Mouse (Mus musculus): Measurements from ENCODE around the gene Socs3.
A peak's percentile ranks its signal among the peaks of the same experiment; 100 is the strongest.

Gene Socs3

GRCm38 (mm10) chr11:117954819-117955218, 15.0 kb downstream of the Socs3 start:
- no peak for DNase-seq (ENCODE audit: low spot score)

DNA sequence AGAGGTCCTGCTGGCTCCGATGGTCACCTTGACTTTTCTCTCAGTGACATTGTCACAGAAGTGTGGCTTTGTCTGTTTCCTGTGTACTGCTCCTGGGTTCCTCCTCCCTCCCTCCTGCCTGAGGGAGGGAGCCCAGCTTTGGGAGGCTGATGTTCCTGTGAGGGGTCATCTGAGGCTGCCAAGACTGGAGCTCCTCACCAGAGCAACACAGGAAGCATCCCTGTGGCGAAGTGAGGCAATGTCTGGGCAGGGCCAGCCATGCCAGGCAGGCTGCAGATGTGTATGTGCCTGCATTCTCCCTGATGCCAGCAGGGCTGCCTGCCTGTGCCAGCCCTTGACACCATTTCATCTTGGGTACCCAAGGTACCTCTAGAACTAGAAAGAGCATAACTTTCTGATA, 15.8 kb downstream of the Socs3 start:
- no peak for DNase-seq (ENCODE audit: low spot score)

DNA sequence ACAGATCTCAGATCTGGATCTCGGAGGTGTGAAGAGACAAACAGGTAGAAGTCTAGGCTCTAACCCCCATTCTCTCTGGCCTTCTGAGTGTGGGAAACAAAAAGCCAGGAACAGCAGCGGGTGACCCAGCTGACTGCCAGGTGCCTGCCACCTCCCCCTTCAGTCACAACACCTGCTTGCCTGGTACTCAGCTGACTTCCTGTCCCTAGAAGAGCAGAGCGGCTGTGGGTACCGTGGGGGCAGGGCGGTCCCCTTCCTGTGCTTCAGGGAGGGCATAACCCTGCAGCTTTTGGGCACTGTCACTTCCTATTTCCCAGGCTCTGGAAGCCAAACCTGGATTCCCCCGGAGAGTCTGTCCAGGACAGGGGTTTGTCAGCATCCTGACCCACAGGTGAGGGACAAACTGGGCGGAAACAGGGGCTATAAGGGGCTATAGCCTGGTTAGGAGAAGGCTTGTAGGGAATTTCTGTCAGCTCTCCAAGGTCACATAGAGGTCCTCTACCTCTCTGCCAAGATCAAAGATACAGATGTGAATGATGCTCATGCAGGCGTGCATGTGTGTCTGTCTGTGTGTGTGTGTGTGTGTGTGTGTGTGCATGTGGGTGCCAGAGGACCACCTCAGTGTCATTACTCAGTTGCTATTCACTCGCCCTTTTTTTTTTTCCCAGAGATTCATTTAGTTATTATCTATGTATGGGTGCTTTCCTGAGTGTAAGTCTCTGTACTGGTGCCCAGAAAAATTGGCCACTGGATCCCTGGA, 17.5 kb downstream of the Socs3 start:
- no peak for DNase-seq (ENCODE audit: low spot score)

DNA sequence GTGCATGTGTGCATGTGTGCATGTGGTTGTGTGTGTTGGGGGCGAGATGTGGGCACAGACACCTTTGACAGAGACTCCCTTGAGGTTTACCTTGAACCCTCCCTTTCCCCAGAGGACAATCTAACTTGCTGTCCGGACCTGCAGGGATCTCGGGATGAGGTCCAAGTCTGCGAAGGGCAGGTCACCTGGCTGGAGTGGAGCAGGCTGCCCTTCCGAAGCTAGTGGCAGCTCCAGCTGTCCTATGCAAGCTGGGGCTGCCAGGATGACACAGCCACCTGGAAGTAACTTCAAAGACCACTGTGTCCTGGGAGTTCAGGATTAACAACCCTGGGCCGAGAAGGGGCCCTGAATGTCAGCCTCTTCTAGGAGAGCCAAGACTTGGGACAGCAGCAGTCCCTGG, 18.5 kb downstream of the Socs3 start:
- DNase-seq (ENCODE audit: low spot score) = no peak

DNA sequence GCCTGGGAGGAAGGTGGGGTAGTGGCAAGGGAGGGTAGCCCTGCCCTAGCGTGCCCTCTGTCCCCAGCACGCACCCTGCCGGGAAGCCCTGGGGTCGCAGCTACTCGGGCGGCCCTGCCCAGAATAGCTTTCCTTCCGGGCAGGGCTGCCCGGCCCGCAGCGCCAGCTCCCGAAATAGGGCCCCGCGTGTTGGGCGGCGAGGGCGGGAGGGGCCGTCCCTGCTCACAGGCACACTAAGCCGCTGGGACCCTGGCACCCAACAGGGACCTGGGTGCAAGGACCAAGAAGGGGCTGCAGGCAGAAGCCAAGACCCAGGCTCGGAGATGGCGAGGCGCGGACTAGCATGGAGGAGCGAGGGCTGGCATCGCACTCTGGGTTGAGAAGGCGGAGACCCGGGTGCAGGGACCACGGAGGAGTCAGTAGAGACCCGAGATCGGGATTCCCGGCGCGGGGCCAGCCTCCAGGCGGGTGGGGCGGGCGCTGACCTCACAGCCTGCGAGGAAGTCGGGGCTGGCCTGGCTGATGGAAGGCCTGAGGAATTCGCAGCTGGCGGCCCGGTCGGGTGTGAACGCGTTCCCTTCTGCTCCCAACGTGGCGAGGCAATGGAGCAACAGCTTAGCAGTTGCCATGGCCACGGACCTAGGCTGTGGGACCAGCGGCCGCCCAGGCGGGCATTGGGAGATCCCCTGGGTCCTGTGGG, 20.3 kb downstream of the Socs3 start:
- peak; percentile 88 for DNase-seq (ENCODE audit: low spot score)

DNA sequence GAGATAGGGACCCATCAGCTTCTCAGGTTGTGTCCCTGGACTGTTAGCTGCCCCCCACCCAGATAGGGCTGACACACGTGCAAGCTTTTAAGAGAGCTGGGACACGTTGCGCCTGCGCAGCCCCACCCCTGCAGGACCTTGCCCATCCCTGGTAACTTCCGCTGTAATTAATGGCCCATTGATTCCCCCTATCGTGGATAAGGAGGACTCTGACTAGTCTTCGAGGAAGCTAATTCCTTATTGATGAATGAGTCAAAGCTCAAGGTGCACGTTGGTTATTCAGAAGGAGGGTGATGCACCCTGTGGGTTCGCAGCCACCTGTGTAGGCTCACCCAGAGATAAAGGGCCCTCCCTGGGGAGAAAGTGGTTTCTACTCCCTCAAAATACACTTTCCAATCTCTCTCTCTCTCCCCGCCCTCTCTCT, 22.8 kb downstream of the Socs3 start:
- no peak for DNase-seq (ENCODE audit: low spot score)

DNA sequence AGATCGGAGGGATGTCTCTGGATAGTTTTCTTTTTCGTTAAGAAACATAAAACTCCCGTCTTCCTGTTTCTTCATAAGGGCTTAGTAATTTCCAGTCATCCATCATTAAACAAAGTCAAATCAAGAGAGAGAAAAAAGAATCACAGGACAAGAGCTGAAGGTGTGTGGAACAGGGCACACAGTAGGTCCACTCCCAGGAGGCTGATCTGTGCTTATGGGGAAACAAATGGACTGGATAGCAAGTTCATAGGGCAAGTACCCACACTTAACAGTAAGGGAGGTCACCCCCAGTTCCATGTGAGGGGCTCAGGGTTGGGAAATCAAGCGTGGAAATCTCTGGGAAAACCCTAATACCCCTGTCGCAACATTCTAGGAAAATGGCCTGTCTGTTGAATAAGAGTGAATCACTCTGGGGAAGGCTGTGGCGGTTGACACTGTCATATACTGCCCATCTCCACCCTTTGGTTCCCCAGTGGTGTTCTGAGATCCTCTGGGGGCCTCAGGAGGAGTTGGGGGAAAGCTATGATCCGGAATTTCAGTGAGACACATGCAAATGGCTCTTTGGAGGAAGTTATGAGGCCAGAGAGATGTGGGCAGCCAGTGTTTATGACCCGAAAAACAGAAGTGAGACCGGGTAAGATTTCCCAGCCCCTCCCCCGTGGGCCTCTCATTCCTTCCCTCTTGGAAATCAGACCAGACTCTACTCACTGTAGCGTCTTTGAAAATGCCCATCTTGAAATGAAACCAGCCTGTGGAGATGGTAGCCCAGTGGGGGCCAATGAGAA, 23.5 kb downstream of the Socs3 start:
- DNase-seq (ENCODE audit: low spot score) = no peak

DNA sequence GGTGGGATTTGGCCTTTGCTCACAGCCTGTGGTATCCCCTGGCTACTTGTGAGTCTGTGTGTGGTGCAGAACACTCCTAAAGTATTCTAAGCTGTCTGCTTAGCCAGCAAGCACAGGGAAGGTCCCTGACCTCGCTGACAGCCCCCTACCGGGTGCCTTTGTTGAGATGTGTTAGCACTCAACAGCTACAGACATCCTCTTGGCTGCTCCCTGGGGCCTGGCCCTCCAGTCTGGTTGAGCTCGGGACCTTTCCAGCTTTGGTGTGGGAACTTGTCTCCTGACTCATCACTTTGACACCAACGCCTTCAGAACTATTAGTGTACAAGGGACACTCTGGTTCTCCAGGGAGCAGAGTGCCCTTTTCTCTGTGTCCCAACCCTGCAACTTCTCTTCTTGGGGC, 28.0 kb downstream of the Socs3 start:
- peak; percentile 58 for DNase-seq (ENCODE audit: low spot score)

DNA sequence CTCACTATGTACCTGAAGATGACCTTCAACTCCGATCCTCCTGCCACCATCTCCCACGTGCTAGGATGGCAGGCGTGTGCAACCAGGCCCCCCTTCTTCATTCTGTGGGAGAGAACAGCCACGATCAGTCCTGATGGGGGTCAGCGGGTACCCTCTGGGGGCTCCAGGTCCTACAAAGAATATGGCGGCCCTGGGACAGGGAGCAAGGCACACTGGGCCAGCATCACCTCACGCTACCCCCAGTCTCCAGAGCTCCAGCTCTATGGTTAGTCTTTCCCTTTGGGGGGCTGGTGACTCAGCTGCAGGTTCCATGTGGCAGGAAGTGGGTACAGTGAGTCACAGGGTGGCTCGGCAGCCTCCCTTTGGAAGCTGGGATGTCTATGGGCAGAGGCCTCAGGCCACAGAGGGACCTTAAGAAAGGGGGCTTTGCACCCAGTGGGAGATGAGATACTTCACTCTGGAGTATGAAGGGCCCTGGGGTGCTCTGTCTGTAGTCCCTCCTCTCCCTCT, 28.5 kb downstream of the Socs3 start:
- DNase-seq (ENCODE audit: low spot score) = no peak

DNA sequence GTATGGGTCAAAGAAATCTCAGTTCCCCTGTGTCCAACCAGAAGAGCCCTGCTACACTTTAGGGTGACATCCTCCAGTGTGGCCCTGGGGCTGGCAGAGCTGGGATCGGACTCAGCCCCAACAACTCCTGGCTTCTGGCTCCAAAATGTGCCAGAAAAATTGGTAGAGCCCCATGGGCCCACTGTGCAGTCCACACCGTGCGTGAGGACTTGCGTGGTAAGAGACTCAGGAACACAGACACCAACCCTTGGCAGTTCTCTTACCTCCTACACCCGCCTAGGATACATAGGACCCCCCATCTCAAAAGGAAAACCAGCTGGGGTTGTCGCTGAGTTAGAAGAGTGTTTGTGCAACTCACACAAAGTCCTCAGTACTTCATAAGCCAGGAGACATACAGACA, 29.0 kb downstream of the Socs3 start:
- no peak for DNase-seq (ENCODE audit: low spot score)

- DNase-seq (ENCODE audit: low spot score) = peak; percentile 93
Observed at GRCm38 (mm10) chr11:117939741-117940285, 30.0 kb downstream of the Socs3 start.

DNA sequence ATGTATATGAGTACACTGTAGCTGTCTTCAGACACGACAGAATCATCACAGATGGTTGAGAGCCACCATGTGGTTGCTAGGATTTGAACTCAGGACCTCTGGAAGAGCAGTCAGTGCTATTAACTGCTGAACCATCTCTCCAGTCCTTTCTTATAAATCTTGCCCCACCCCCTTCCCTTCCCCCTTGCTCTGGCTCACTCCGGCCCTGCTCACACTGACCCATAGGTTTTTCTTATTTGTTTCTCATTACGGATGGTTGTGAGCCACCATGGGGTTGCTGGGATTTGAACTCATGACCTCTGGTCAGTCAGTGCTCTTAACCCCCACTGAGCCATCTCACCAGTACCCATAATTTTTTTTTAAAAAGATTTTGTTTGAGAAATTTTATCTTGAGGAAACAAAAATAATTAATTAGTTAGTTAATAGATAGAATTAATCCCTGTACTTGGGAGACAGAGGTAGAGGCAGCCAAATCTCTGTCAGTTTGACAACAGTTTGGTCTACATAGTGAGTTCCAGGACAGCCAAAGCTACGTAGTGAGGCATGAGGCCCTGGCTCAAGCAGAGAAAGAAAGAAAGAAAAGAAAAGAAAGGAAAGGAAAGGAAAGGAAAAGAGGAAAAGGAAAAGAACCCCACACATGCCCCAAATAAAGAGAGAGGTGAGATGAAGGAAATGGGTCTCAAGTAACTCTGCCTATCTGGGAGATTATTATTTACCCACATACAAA, 30.7 kb downstream of the Socs3 start:
- DNase-seq (ENCODE audit: low spot score) = peak; percentile 57

GRCm38 (mm10) chr11:117936202-117936601, 33.6 kb downstream of the Socs3 start:
- DNase-seq (ENCODE audit: low spot score) = no peak

- no peak for DNase-seq (ENCODE audit: low spot score)
Observed at GRCm38 (mm10) chr11:117935616-117936015, 34.2 kb downstream of the Socs3 start.

DNA sequence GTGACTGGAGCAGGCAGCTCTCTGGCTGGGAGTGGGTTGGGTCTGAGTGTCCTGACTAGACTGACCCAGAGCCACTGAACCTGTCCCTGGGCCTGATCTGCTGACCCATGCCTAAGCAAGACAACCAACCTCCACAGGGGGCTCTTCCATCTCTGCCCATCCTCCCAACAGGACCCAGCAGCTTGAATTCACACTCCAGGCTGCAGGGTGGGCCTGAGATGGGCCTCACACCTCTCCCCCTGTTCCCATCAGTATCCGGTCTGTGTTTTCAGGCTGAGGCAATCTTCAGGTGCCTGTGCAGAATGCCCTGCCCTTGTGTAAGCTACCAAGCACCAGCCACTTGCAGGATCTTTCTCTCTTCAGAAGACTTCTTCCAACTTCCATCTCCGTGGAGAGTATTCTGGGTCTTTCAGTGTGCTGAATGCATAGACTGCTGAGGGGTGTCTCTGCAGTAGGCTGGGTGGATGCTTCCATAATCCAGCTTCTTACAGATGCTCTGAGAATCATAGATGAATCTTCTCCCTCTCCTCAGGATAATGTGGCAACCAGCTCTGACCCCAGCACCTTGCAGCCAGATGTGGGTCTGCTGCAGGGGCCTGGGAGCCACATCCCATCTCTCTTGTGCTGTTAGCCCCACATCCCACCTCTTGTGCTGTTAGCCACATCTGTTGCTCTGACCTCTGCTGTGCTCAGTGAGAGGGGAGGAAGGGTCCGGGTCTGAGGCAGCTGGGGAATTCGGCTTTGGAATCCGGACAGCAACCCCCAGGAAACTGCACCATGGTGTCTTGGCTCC, 35.1 kb downstream of the Socs3 start:
- no peak for DNase-seq (ENCODE audit: low spot score)

GRCm38 (mm10) chr11:117934168-117934567, 35.7 kb downstream of the Socs3 start:
- DNase-seq (ENCODE audit: low spot score) = no peak

GRCm38 (mm10) chr11:117932195-117932594, 37.7 kb downstream of the Socs3 start:
- no peak for DNase-seq (ENCODE audit: low spot score)

GRCm38 (mm10) chr11:117931576-117931975, 38.3 kb downstream of the Socs3 start:
- no peak for DNase-seq (ENCODE audit: low spot score)

GRCm38 (mm10) chr11:117930781-117931338, 39.0 kb downstream of the Socs3 start:
- DNase-seq (ENCODE audit: low spot score) = peak; percentile 80

GRCm38 (mm10) chr11:117925541-117925940, 44.3 kb downstream of the Socs3 start:
- no peak for DNase-seq (ENCODE audit: low spot score)

Measured in embryo, embryonic 10.5 days (tissue).